Mouse (Mus musculus) midbrain, embryonic 11.5 days (tissue): ENCODE measurements around the gene Syk. TPM values are rescaled to one million over a fixed set of nuclear protein-coding genes. Genes with fewer than 3 reads are reported as not detected.

Experiments
- ATAC-seq: fragments of 200-750 bp; cut with Nextera tagmentation; 2 replicates; pipeline ENCODE4 v1.8.0; 2017; ENCODE audit warnings: moderate TSS enrichment, moderate library complexity; ENCODE audit not compliant: low FRiP score
- DNase-seq: peaks from one replicate; pipeline ENCODE4 v3.0.0; 2015; ENCODE audit warnings: low spot score; ENCODE audit errors: missing footprints
- H3K27ac ChIP-seq: fragments of 300-500 bp; sonication (generic); 2 replicates; pipeline ENCODE4 v1.5.1; 2014; ENCODE audit warnings: low read depth, low read length
- H3K27me3 ChIP-seq: fragments of 300-500 bp; sonication (generic); 2 replicates; pipeline ENCODE4 v1.6.1; 2014; ENCODE audit warnings: mild to moderate bottlenecking, low read length, moderate library complexity, mixed read lengths; ENCODE audit not compliant: control insufficient read depth, insufficient read depth
- H3K36me3 ChIP-seq: fragments of 300-500 bp; sonication (generic); 2 replicates; pipeline ENCODE4 v1.6.1; 2014; ENCODE audit warnings: mild to moderate bottlenecking, low read length, moderate library complexity, mixed read lengths; ENCODE audit not compliant: control insufficient read depth, insufficient read depth
- H3K4me1 ChIP-seq: fragments of 300-500 bp; sonication (generic); 2 replicates; pipeline ENCODE4 v1.6.1; 2014; ENCODE audit warnings: low read length; ENCODE audit not compliant: control insufficient read depth, insufficient read depth
- H3K4me2 ChIP-seq: fragments of 300-500 bp; sonication (generic); 2 replicates; pipeline ENCODE4 v1.6.1; 2014; ENCODE audit warnings: mild to moderate bottlenecking, moderate library complexity
- H3K4me3 ChIP-seq: fragments of 300-500 bp; sonication (generic); 2 replicates; pipeline ENCODE4 v1.5.1; 2014; ENCODE audit warnings: low read depth, low read length
- H3K9ac ChIP-seq: fragments of 300-500 bp; sonication (generic); 2 replicates; pipeline ENCODE4 v1.6.1; 2014; ENCODE audit warnings: low read length
- H3K9me3 ChIP-seq: fragments of 300-500 bp; sonication (generic); 2 replicates; pipeline ENCODE4 v1.6.1; 2016; ENCODE audit warnings: low read length; ENCODE audit not compliant: control insufficient read depth
- WGBS: fragments of 180-500 bp; shearing (Covaris S2); extraction: QIAGEN DNeasy Blood & Tissue Kit; methylation state at CpG from one replicate; pipeline ENCODE4 v1.1.7; 2014; 5-methylcytosine and 5-hydroxymethylcytosine counted together
- polyA plus RNA-seq: library from polyadenylated mRNA; unstranded; fragments of >200 nt; fragmentation: Nextera tagmentation; extraction: Ambion mirVana; gene quantifications from 2 replicates; pipeline ENCODE4 v1.2.1, GENCODE M21; 2014

The Syk gene
- polyA plus RNA-seq, 1 experiment from 2014 or later: 2.1 TPM

- no peaks in the 10 kb centered on the region for H3K4me1 ChIP-seq
- DNase-seq (no peak), ATAC-seq (no peak)
- 70% methylated on average over 4 of the region's 4 CpGs for WGBS
- no peaks in the 10 kb centered on the region for H3K36me3 ChIP-seq
- H3K27ac ChIP-seq: no peak overlapping the region
- no peak overlapping the region for H3K4me3 ChIP-seq
- no peaks in the 10 kb centered on the region for H3K27me3 ChIP-seq
- H3K9me3 ChIP-seq: no peaks in the 10 kb centered on the region
- no peak overlapping the region for H3K4me2 ChIP-seq
- H3K9ac ChIP-seq: no peak overlapping the region
These were observed 40.3 kb upstream of the Syk start for GRCm38 (mm10) chr13:52542636-52543035.

- Histone ChIP-seq H3K9me3 (no peaks in the 10 kb centered on the region), H3K27ac (no peak overlapping the region), H3K36me3 (no peaks in the 10 kb centered on the region), H3K4me1 (no peaks in the 10 kb centered on the region), H3K9ac (no peak overlapping the region), H3K27me3 (no peaks in the 10 kb centered on the region), H3K4me3 (no peak overlapping the region), H3K4me2 (no peak overlapping the region)
- no peak for ATAC-seq
- WGBS: 91% methylated on average over 6 of the region's 6 CpGs
- DNase-seq: no peak
These were observed 36.7 kb upstream of the Syk start for GRCm38 (mm10) chr13:52546288-52546687.

- Histone ChIP-seq H3K4me3 (no peak overlapping the region), H3K27me3 (no peaks in the 10 kb centered on the region), H3K9ac (no peak overlapping the region), H3K27ac (no peak overlapping the region), H3K36me3 (no peaks in the 10 kb centered on the region), H3K9me3 (no peaks in the 10 kb centered on the region), H3K4me2 (no peak overlapping the region), H3K4me1 (no peaks in the 10 kb centered on the region)
- DNase-seq (no peak), ATAC-seq (no peak)
- WGBS: 87% methylated on average over 5 of the region's 5 CpGs
These were observed 32.2 kb upstream of the Syk start for GRCm38 (mm10) chr13:52550690-52551193.

GRCm38 (mm10) chr13:52551275-52551674 lies 31.7 kb upstream of the Syk start:
- Histone ChIP-seq H3K4me2 (no peak overlapping the region), H3K4me3 (no peak overlapping the region), H3K27me3 (no peaks in the 10 kb centered on the region), H3K9ac (no peak overlapping the region), H3K36me3 (no peaks in the 10 kb centered on the region), H3K27ac (no peak overlapping the region), H3K9me3 (no peaks in the 10 kb centered on the region), H3K4me1 (no peaks in the 10 kb centered on the region)
- whole genome bisulfite sequencing: 90% methylated on average over 9 of the region's 9 CpGs
- no peak for DNase-seq
- no peak for ATAC-seq

GRCm38 (mm10) chr13:52552822-52553477 lies 30.0 kb upstream of the Syk start:
- H3K4me3 ChIP-seq: no peak overlapping the region
- no peaks in the 10 kb centered on the region for H3K27me3 ChIP-seq
- no peaks in the 10 kb centered on the region for H3K9me3 ChIP-seq
- H3K4me2 ChIP-seq: no peak overlapping the region
- ATAC-seq (no peak), DNase-seq (no peak)
- H3K36me3 ChIP-seq: no peaks in the 10 kb centered on the region
- no peak overlapping the region for H3K9ac ChIP-seq
- no peak overlapping the region for H3K27ac ChIP-seq
- 75% methylated on average over 9 of the region's 9 CpGs for WGBS
- no peaks in the 10 kb centered on the region for H3K4me1 ChIP-seq

- WGBS: 87% methylated on average over 9 of the region's 9 CpGs
These were observed 28.3 kb upstream of the Syk start for GRCm38 (mm10) chr13:52554722-52555121.

GRCm38 (mm10) chr13:52557421-52557820 lies 25.6 kb upstream of the Syk start:
- H3K9ac ChIP-seq: no peak overlapping the region
- H3K36me3 ChIP-seq: no peaks in the 10 kb centered on the region
- ATAC-seq (no peak), DNase-seq (no peak)
- H3K27ac ChIP-seq: no peak overlapping the region
- 64% methylated on average over 7 of the region's 7 CpGs for WGBS
- H3K4me2 ChIP-seq: no peak overlapping the region
- H3K27me3 ChIP-seq: no peaks in the 10 kb centered on the region
- H3K9me3 ChIP-seq: no peaks in the 10 kb centered on the region
- H3K4me3 ChIP-seq: no peak overlapping the region
- peaks cover 1% of the 10 kb centered on the region for H3K4me1 ChIP-seq

More at GRCm38 (mm10) chr13:52554722-52555121, 28.3 kb upstream of the Syk start:
- H3K4me3 ChIP-seq: no peak overlapping the region
- no peaks in the 10 kb centered on the region for H3K36me3 ChIP-seq
- DNase-seq: no peak
- H3K4me1 ChIP-seq: no peaks in the 10 kb centered on the region
- no peak overlapping the region for H3K27ac ChIP-seq
- ATAC-seq: no peak
- H3K27me3 ChIP-seq: no peaks in the 10 kb centered on the region
- no peaks in the 10 kb centered on the region for H3K9me3 ChIP-seq
- no peak overlapping the region for H3K9ac ChIP-seq
- H3K4me2 ChIP-seq: no peak overlapping the region

GRCm38 (mm10) chr13:52561367-52562165 lies 21.4 kb upstream of the Syk start:
- WGBS: 84% methylated on average over 8 of the region's 8 CpGs
- Histone ChIP-seq H3K9me3 (no peaks in the 10 kb centered on the region), H3K4me1 (peaks cover 2% of the 10 kb centered on the region), H3K36me3 (no peaks in the 10 kb centered on the region), H3K4me3 (no peak overlapping the region), H3K4me2 (no peak overlapping the region), H3K9ac (no peak overlapping the region), H3K27ac (no peak overlapping the region), H3K27me3 (no peaks in the 10 kb centered on the region)
- no peak for ATAC-seq
- no peak for DNase-seq

GRCm38 (mm10) chr13:52562166-52562571 lies 20.8 kb upstream of the Syk start:
- 24% methylated on average over 4 of the region's 4 CpGs for WGBS
- DNase-seq: no peak
- Histone ChIP-seq H3K36me3 (no peaks in the 10 kb centered on the region), H3K9me3 (no peaks in the 10 kb centered on the region), H3K9ac (no peak overlapping the region), H3K4me1 (peaks cover 2% of the 10 kb centered on the region), H3K4me3 (no peak overlapping the region), H3K27ac (no peak overlapping the region), H3K4me2 (no peak overlapping the region), H3K27me3 (no peaks in the 10 kb centered on the region)
- no peak for ATAC-seq
